Mouse (Mus musculus) embryonic fibroblast, embryonic 13.5 days (primary cell): ENCODE data around the gene Cherp. TPM values are rescaled to one million over a fixed set of nuclear protein-coding genes. Genes with fewer than 3 reads are reported as not detected.

Experiments
- H3K27ac ChIP-seq: 2 replicates; pipeline ENCODE4 v1.5.1; 2012; ENCODE audit warnings: low read length, control low read depth, inconsistent platforms; ENCODE audit not compliant: insufficient read depth
- H3K4me1 ChIP-seq: 2 replicates; pipeline ENCODE4 v1.6.1; 2011; ENCODE audit warnings: low read length; ENCODE audit not compliant: control insufficient read depth, insufficient read depth
- H3K4me3 ChIP-seq: 2 replicates; pipeline ENCODE4 v1.5.1; 2011; ENCODE audit warnings: mild to moderate bottlenecking, control low read depth, low read length; ENCODE audit not compliant: insufficient read depth
- CTCF ChIP-seq: IDR thresholded peaks from 2 replicates; pipeline ENCODE4 v1.5.1; 2011; ENCODE audit warnings: mild to moderate bottlenecking, control low read depth, low read length, moderate library complexity, borderline replicate concordance; ENCODE audit not compliant: insufficient read depth
- POLR2A ChIP-seq: IDR thresholded peaks from 2 replicates; pipeline ENCODE4 v1.6.1; 2011; ENCODE audit warnings: low read depth, mild to moderate bottlenecking, control low read depth, low read length, moderate library complexity
- polyA plus RNA-seq: library from polyadenylated mRNA; stranded (reverse); fragments of >200 nt; gene quantifications from 2 replicates; pipeline ENCODE4 v1.2.4, GENCODE M21; 2011; ENCODE audit warnings: low read depth; ENCODE audit not compliant: missing spikeins, insufficient read length

Gene Cherp
- polyA plus RNA-seq: 39.9 and 46.2 TPM in 2 replicates

GRCm38 (mm10) chr8:72474826-72475546 is at the start of gene Cherp:
Gene Cherp (minus strand): TSS chr8:72475226.
- TF ChIP-seq CTCF: no peak
- TF ChIP-seq POLR2A: peak; percentile 87
- peak within 1 kb of the TSS; percentile 93 for H3K27ac ChIP-seq
- peaks cover 5% of the 10 kb centered on the region; the same call in 1 of the 2 replicates for H3K4me1 ChIP-seq
- peak within 1 kb of the TSS; percentile 80 for H3K4me3 ChIP-seq

GRCm38 (mm10) chr8:72521888-72522287 is 46.9 kb upstream of the Cherp start:
- H3K4me1 ChIP-seq: no peaks in the 10 kb centered on the region

GRCm38 (mm10) chr8:72517421-72517988 is 42.5 kb upstream of the Cherp start:
- TF ChIP-seq CTCF (no peak), POLR2A (no peak)
- Histone ChIP-seq H3K4me3 (no peak overlapping the region), H3K4me1 (no peaks in the 10 kb centered on the region), H3K27ac (no peak overlapping the region)

More at GRCm38 (mm10) chr8:72521888-72522287, 46.9 kb upstream of the Cherp start:
- no peak overlapping the region for H3K27ac ChIP-seq
- no peak overlapping the region for H3K4me3 ChIP-seq
- TF ChIP-seq CTCF: no peak
- no peak for TF ChIP-seq POLR2A

- no peak for TF ChIP-seq CTCF
- no peak for TF ChIP-seq POLR2A
- Histone ChIP-seq H3K4me1 (0 out of 2 replicates have a peak, but pooled peaks cover 3% of the 10 kb centered on the region), H3K27ac (no peak overlapping the region), H3K4me3 (no peak overlapping the region)
Observed at GRCm38 (mm10) chr8:72513158-72513557, 38.1 kb upstream of the Cherp start.

GRCm38 (mm10) chr8:72512648-72513047 is 37.6 kb upstream of the Cherp start:
- no peak for TF ChIP-seq POLR2A
- TF ChIP-seq CTCF: no peak

GRCm38 (mm10) chr8:72507505-72507904 is 32.5 kb upstream of the Cherp start:
- Histone ChIP-seq H3K4me3 (no peak overlapping the region), H3K27ac (no peak overlapping the region), H3K4me1 (0 out of 2 replicates have a peak, but pooled peaks cover 5% of the 10 kb centered on the region)
- no peak for TF ChIP-seq POLR2A
- no peak for TF ChIP-seq CTCF

More at GRCm38 (mm10) chr8:72512648-72513047, 37.6 kb upstream of the Cherp start:
- Histone ChIP-seq H3K27ac (no peak overlapping the region), H3K4me3 (no peak overlapping the region), H3K4me1 (0 out of 2 replicates have a peak, but pooled peaks cover 4% of the 10 kb centered on the region)

- no peak for TF ChIP-seq CTCF
- Histone ChIP-seq H3K27ac (no peak overlapping the region), H3K4me1 (0 out of 2 replicates have a peak, but pooled peaks cover 2% of the 10 kb centered on the region), H3K4me3 (no peak overlapping the region)
Observed at GRCm38 (mm10) chr8:72504637-72505314, 29.8 kb upstream of the Cherp start.

- H3K27ac ChIP-seq: no peak overlapping the region
- TF ChIP-seq POLR2A: no peak
- no peak for TF ChIP-seq CTCF
- no peak overlapping the region for H3K4me3 ChIP-seq
- 0 out of 2 replicates have a peak, but pooled peaks cover 2% of the 10 kb centered on the region for H3K4me1 ChIP-seq
Observed at GRCm38 (mm10) chr8:72504137-72504536, 29.1 kb upstream of the Cherp start.

- no peak overlapping the region for H3K4me3 ChIP-seq
- TF ChIP-seq CTCF (no peak), POLR2A (no peak)
- no peaks in the 10 kb centered on the region for H3K4me1 ChIP-seq
- H3K27ac ChIP-seq: no peak overlapping the region
Observed at GRCm38 (mm10) chr8:72500521-72500931, 25.5 kb upstream of the Cherp start.
